Mouse (Mus musculus): Measurements from ENCODE around the gene Dnaaf1.

DNA sequence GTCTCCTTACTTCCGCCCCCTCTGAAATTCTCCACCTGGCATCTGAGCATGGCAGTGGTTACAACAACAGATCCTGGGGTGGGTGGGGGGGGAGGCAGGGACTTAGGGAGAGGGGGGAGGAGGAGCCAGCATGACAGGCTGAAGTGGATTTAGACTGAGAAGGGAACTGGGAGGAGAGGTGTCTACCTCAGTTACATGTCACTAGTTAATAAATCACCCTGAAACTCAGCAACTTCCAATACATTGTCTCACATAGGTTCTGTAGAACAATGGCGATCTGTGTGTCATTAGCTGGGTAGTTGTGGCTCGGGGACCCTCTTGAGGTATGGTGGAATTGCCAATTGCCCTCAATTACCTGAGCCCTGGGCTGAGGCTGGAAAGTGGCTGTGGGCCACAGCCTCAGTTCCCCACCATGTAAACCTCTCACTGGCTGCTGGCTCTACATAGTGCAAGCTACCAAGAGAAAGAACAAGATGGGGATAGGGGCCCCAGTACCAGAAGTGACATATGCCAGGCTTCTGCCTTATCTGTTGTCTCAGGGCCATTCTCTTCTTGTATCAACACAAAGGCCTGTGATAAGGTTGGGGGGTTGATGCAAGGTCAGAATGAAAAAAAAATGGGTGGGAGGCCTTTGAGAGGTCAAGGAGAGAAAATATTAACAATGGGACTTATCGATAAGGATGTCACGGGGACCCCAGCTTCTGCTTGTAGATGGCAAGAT, 5.6 kb downstream of the Dnaaf1 start:
- TF ChIP-seq GATA1 (IDR thresholded peaks at IDR 0.05; ENCODE audit: low read depth, low read length) (peak; percentile 90), EP300 (IDR thresholded peaks at IDR 0.05; ENCODE audit: low read depth in 1 of 2, low read length in 2 of 2) (peak; percentile 77 to 87), POLR2A (IDR thresholded peaks at IDR 0.05; ENCODE audit: control insufficient read depth in 1 of 2, insufficient read depth in 1 of 2, low read depth in 1 of 2, low read length in 2 of 2, poor library complexity in 1 of 2) (no peak), BHLHE40 (IDR thresholded peaks at IDR 0.05; ENCODE audit: borderline replicate concordance, low read depth, low read length) (peak; percentile 33; the same call in 1 of the 2 replicates)

Measured in MEL (cell line).